Mouse (Mus musculus) heart, postnatal 10 days (tissue): ENCODE results near the gene Upf3a. TPM values are rescaled to one million over a fixed set of nuclear protein-coding genes. Genes with fewer than 3 reads are reported as not detected.
"Not testable (repeated sequence)": the region's sequence is repeated elsewhere in the genome, so short reads cannot be mapped to it uniquely, and the experiment has no call there.

ENCODE experiments used
- DNase-seq, 2 experiments: peaks; one replicate each; pipeline ENCODE4 v3.0.0; 2021
- intact Hi-C: fragments of 180-260 bp; cut with DNase I; formaldehyde crosslinking; loops from one replicate; pipeline ENCODE4 v1.15.1; 2025
- total RNA-seq, 2 experiments: library from RNA; stranded (reverse); gene quantifications; 2 replicates each; pipeline ENCODE4 v1.2.3; 2021

Gene Upf3a
- total RNA-seq = 10 to 100 TPM; 14.0 to 15.0 TPM

- intact Hi-C loops = loop anchor here (1.0 to 5.0 kb wide), 2 partner anchors 27 to 87 kb away; no protein-coding TSS in a partner anchor
Observed at GRCm38 (mm10) chr8:13785250-13785763, at the start of gene Upf3a. Gene Upf3a (plus strand): TSS chr8:13785615.

GRCm38 (mm10) chr8:13740323-13740770 is 45.1 kb upstream of the Upf3a start:
- peak; percentile 65 to 70 for DNase-seq
- intact Hi-C loops = no loop called here

More at GRCm38 (mm10) chr8:13785250-13785763, at the start of gene Upf3a:
- peak; percentile 93 to 94 for DNase-seq

DNA sequence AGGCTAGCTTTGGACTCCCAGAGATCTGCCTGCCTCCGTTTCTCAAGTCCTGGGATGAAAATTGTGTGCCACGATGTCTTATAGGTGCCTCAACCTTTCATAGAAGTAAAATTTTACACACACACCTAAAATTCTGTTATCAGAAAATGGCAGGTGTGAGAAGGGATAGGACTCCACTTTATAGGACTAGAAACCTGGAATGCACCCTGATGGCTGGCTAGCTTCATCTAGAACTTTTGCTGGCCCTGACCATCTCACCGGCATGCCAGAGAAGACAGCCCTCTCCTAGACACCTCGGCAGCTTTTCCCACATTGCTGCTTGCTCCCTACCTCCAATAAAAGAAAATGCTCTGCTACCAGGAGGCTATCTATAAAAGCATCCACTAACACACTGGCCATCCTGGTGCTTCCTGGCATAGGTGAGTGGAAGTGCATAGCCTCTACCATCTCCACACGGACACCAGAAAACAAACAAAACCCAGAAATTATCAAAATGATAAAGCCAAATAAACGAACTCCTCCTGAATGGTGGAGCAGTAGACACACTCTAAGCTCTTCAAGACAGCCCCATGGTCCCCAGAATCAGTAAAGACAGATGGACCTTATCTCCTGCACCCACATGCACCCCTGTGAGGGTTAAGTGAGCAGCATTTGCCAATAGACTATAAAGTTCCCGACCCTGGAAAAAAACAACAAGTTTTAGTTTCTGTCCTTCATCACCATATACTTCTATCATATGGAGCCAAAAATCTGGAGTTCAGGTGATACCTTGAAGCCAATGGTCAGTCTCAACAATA is 44.4 kb upstream of the Upf3a start:
- intact Hi-C loops = no loop called here
- DNase-seq = no peak

- DNase-seq, intact Hi-C loops: not testable (repeated sequence)
Observed at GRCm38 (mm10) chr8:13746212-13746611, 39.2 kb upstream of the Upf3a start.

DNA sequence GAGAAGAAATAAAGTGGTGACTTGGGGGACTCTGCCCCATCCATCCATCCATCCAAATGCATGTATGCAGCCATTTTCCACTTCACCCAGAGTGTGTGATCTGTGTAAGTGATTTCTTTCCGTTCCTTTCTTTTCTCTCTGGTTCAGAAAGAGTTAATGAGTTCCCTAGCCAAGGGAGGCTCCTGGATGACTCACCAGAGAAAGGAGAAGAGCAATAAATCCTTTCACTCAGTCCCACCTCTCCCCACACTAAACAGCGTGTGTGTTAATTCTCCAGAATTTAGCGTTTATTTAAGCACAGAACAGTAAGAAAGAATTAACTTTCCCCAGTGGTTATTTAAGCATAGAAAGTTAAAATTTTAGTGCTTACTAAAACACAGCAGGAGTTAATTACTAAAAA is 37.8 kb upstream of the Upf3a start:
- DNase-seq = no peak
- intact Hi-C loops = no loop called here

GRCm38 (mm10) chr8:13753680-13754079 is 31.7 kb upstream of the Upf3a start:
- DNase-seq = peak; percentile 79 to 91
- intact Hi-C loops = loop anchor here (1.0 to 5.0 kb wide), 3 partner anchors 202 to 341 kb away; no protein-coding TSS in a partner anchor

GRCm38 (mm10) chr8:13756480-13756879 is 28.9 kb upstream of the Upf3a start:
- intact Hi-C loops = no loop called here
- DNase-seq = no peak

- DNase-seq = peak; percentile 93 to 97
- intact Hi-C loops = no loop called here
Observed at GRCm38 (mm10) chr8:13756982-13757804, 28.2 kb upstream of the Upf3a start, which contains the start of gene Cdc16. Gene Cdc16 (plus strand): TSS chr8:13757676.

DNA sequence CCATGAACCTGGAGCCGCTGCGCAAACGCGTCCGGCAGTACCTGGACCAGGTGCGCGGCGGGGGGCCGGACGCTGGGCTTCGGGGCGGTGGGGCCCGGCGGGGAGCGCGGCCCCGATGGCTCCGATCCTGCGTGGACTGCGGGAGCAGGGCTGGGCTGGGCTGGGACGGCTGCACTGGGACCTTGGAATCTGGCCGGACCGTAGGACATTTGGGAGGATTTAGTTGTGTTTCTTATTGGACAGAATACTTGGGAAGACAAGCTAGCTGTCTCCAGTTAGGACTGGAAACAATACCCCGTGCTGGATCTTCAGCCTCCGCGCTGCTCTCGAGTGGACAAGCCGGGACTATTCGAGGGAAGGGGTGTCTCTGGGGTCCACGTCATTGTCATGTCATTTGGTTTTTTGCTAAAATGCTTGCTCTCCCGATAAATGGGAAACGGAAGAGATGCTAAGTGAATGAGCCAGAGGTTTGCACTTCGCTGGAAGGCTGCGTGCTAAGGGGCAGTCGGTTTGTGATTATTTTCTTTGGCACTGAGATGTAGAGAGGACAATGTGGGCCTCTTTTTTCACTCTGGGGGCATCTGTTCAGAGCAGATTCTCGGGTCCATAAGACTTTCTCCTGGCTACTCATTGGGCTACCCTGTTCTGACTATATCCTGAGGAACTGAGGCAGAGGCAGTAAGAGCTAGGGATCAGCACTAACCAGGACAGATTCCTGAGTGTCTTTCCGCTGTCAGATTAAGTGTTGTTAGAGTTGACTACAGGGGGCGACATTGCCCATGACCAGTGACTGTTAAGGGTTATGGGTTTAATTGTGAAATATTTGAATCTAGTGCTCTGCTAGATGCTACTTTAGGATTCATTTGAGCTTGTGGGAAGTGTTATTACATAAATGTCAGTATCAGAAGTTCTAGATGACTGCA is 27.3 kb upstream of the Upf3a start:
- DNase-seq = peak; percentile 63 to 66
- intact Hi-C loops = loop anchor here (1.0 kb wide), 2 partner anchors 27 to 131 kb away; partner anchors contain the start of gene Upf3a

- intact Hi-C loops = no loop called here
- no peak for DNase-seq
Observed at GRCm38 (mm10) chr8:13769206-13769605, 16.2 kb upstream of the Upf3a start.

GRCm38 (mm10) chr8:13780536-13780935 is 4.9 kb upstream of the Upf3a start:
- DNase-seq = no peak
- intact Hi-C loops = no loop called here

GRCm38 (mm10) chr8:13785764-13786299 is 417 bp downstream of the Upf3a start:
- DNase-seq = peak; percentile 97 to 98
- intact Hi-C loops = loop anchor here (1.0 to 5.0 kb wide), 2 partner anchors 28 to 86 kb away; no protein-coding TSS in a partner anchor

GRCm38 (mm10) chr8:13789606-13790005 is 4.2 kb downstream of the Upf3a start:
- intact Hi-C loops = loop anchor here (5.0 kb wide), 2 partner anchors 83 to 98 kb away; no protein-coding TSS in a partner anchor

GRCm38 (mm10) chr8:13793097-13793745 is 7.8 kb downstream of the Upf3a start:
- intact Hi-C loops = loop anchor here (5.0 kb wide), 1 partner anchor 94 kb away; no protein-coding TSS in a partner anchor
- DNase-seq = no peak

More at GRCm38 (mm10) chr8:13789606-13790005, 4.2 kb downstream of the Upf3a start:
- no peak for DNase-seq

DNA sequence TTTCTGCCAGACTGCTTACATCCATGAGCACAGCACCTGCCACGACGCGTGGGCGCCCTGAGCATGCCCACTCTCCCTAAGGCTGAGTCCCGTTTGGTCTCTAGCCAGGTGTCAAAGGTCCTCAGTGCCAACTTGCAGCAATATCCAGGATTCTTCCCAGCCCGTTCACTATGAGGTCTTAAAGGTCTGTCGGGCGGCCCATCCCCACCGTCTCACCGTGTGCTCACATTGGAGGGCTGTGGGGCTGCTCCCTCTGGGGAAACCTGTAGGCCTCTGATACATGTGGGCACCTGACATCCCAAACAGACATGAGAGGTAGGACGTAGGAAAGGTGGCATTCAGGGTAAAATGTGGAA is 8.3 kb downstream of the Upf3a start:
- DNase-seq = no peak
- intact Hi-C loops = loop anchor here (5.0 kb wide), 1 partner anchor 94 kb away; no protein-coding TSS in a partner anchor

GRCm38 (mm10) chr8:13797676-13798075 is 12.3 kb downstream of the Upf3a start:
- no peak for DNase-seq
- intact Hi-C loops = no loop called here

DNA sequence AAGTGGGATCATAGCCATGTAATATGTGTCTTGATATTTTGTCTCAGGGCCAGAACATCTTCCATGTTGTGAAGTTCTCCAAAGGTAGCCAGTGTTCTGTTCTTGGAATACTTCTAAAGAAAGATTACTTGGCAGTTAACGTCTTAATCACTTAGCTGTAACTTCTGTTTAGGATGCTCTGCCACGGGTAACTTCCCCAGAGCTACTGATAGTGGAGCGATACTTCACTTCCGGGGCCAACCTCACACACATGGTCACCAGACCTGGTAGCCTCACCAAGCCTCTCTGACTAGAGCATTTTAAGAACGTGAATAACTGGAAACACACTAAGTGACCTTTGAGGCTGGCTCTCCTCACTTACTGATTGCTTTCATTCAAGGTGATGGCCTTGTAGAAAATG is 14.2 kb downstream of the Upf3a start:
- DNase-seq = no peak
- intact Hi-C loops = no loop called here

GRCm38 (mm10) chr8:13828598-13829172 is 43.3 kb downstream of the Upf3a start:
- intact Hi-C loops = no loop called here
- no peak for DNase-seq
